Mouse (Mus musculus) E14TG2a.4 (cell line): ENCODE results near the gene Jph3.

ENCODE experiments used
- CTCF ChIP-seq: conservative IDR thresholded peaks from 2 replicates; pipeline ENCODE4 v1.5.1; 2014; ENCODE audit warnings: low read length
- NANOG ChIP-seq: IDR thresholded peaks from 2 replicates; pipeline ENCODE4 v1.6.1; 2014; ENCODE audit warnings: borderline replicate concordance, low read length, mixed read lengths

- TF ChIP-seq CTCF = no peak
- no peak for TF ChIP-seq NANOG
Measured at GRCm38 (mm10) chr8:121731471-121732333, 2.3 kb downstream of the Jph3 start.
